Mouse (Mus musculus): ENCODE results near the gene Dars2. TPM values are rescaled to one million over a fixed set of nuclear protein-coding genes. Genes with fewer than 3 reads are reported as not detected.

The Dars2 gene
- polyA plus RNA-seq, 1 experiment from 2014 or later, result 48.7 TPM

GRCm38 (mm10) chr1:161016378-161016777 is 54.1 kb downstream of the Dars2 start:
- no peaks in the 10 kb centered on the region; the same call in none of the 2 replicates for H3K36me3 ChIP-seq (replicated peaks; ENCODE audit: control insufficient read depth, insufficient read depth, low read depth, low read length)
- no peak for ATAC-seq (replicated peaks; ENCODE audit: insufficient number of reproducible peaks, low FRiP score, low TSS enrichment, low read depth)
- WGBS, result 83% methylated on average over 2 of the region's 2 CpGs

GRCm38 (mm10) chr1:161010436-161010835 is 60.0 kb downstream of the Dars2 start:
- Histone ChIP-seq H3K9ac (replicated peaks; ENCODE audit: low read length) (no peak overlapping the region), H3K9me3 (replicated peaks; ENCODE audit: control insufficient read depth, low read length) (no peaks in the 10 kb centered on the region), H3K27ac (replicated peaks; ENCODE audit: low read depth, low read length) (no peak overlapping the region), H3K36me3 (replicated peaks; ENCODE audit: control insufficient read depth, insufficient read depth, low read depth, low read length) (no peaks in the 10 kb centered on the region; the same call in 1 of the 2 replicates), H3K27me3 (ENCODE audit: control insufficient read depth, insufficient read depth, low read length) (no peaks in the 10 kb centered on the region), H3K4me3 (ENCODE audit: low read depth, low read length) (no peak overlapping the region), H3K4me1 (ENCODE audit: control insufficient read depth, insufficient read depth, low read length) (no peaks in the 10 kb centered on the region), H3K4me2 (ENCODE audit: low read depth, low read length) (no peak overlapping the region)
- DNase-seq (ENCODE audit: low spot score) (no peak), ATAC-seq (replicated peaks; ENCODE audit: insufficient number of reproducible peaks, low FRiP score, low TSS enrichment, low read depth) (no peak)
- WGBS, result 92% methylated on average over 4 of the region's 4 CpGs

More at GRCm38 (mm10) chr1:161016378-161016777, 54.1 kb downstream of the Dars2 start:
- no peaks in the 10 kb centered on the region for H3K4me1 ChIP-seq (ENCODE audit: control insufficient read depth, insufficient read depth, low read length)
- H3K4me2 ChIP-seq (ENCODE audit: low read depth, low read length), result no peak overlapping the region
- H3K4me3 ChIP-seq (ENCODE audit: low read depth, low read length), result no peak overlapping the region
- H3K9ac ChIP-seq (replicated peaks; ENCODE audit: low read length), result no peak overlapping the region
- no peak for DNase-seq (ENCODE audit: low spot score)
- H3K27ac ChIP-seq (replicated peaks; ENCODE audit: low read depth, low read length), result no peak overlapping the region
- H3K27me3 ChIP-seq (ENCODE audit: control insufficient read depth, insufficient read depth, low read length), result no peaks in the 10 kb centered on the region
- no peaks in the 10 kb centered on the region for H3K9me3 ChIP-seq (replicated peaks; ENCODE audit: control insufficient read depth, low read length)

GRCm38 (mm10) chr1:161008038-161008437 is 62.4 kb downstream of the Dars2 start:
- no peaks in the 10 kb centered on the region for H3K4me1 ChIP-seq (ENCODE audit: control insufficient read depth, insufficient read depth, low read length)
- no peaks in the 10 kb centered on the region; the same call in 1 of the 2 replicates for H3K36me3 ChIP-seq (replicated peaks; ENCODE audit: control insufficient read depth, insufficient read depth, low read depth, low read length)
- no peak overlapping the region for H3K4me3 ChIP-seq (ENCODE audit: low read depth, low read length)
- H3K27ac ChIP-seq (replicated peaks; ENCODE audit: low read depth, low read length), result no peak overlapping the region
- ATAC-seq (replicated peaks; ENCODE audit: insufficient number of reproducible peaks, low FRiP score, low TSS enrichment, low read depth) (no peak), DNase-seq (ENCODE audit: low spot score) (no peak)
- 87% methylated on average over 2 of the region's 2 CpGs for WGBS
- no peak overlapping the region for H3K4me2 ChIP-seq (ENCODE audit: low read depth, low read length)
- no peak overlapping the region for H3K9ac ChIP-seq (replicated peaks; ENCODE audit: low read length)
- H3K9me3 ChIP-seq (replicated peaks; ENCODE audit: control insufficient read depth, low read length), result no peaks in the 10 kb centered on the region
- H3K27me3 ChIP-seq (ENCODE audit: control insufficient read depth, insufficient read depth, low read length), result no peaks in the 10 kb centered on the region

GRCm38 (mm10) chr1:161006471-161006870 is 64.0 kb downstream of the Dars2 start:
- DNase-seq (ENCODE audit: low spot score) (no peak), ATAC-seq (replicated peaks; ENCODE audit: insufficient number of reproducible peaks, low FRiP score, low TSS enrichment, low read depth) (no peak)
- no peaks in the 10 kb centered on the region for H3K4me1 ChIP-seq (ENCODE audit: control insufficient read depth, insufficient read depth, low read length)
- H3K4me2 ChIP-seq (ENCODE audit: low read depth, low read length), result no peak overlapping the region
- H3K4me3 ChIP-seq (ENCODE audit: low read depth, low read length), result no peak overlapping the region
- no peaks in the 10 kb centered on the region for H3K27me3 ChIP-seq (ENCODE audit: control insufficient read depth, insufficient read depth, low read length)
- no peaks in the 10 kb centered on the region; the same call in 1 of the 2 replicates for H3K36me3 ChIP-seq (replicated peaks; ENCODE audit: control insufficient read depth, insufficient read depth, low read depth, low read length)
- WGBS, result 85% methylated on average over 5 of the region's 5 CpGs
- no peaks in the 10 kb centered on the region for H3K9me3 ChIP-seq (replicated peaks; ENCODE audit: control insufficient read depth, low read length)
- H3K27ac ChIP-seq (replicated peaks; ENCODE audit: low read depth, low read length), result no peak overlapping the region
- H3K9ac ChIP-seq (replicated peaks; ENCODE audit: low read length), result no peak overlapping the region

- ATAC-seq (replicated peaks; ENCODE audit: insufficient number of reproducible peaks, low FRiP score, low TSS enrichment, low read depth), result no peak
- no peak for DNase-seq (ENCODE audit: low spot score)
- WGBS, result 62% methylated on average over 3 of the region's 3 CpGs
- Histone ChIP-seq H3K36me3 (replicated peaks; ENCODE audit: control insufficient read depth, insufficient read depth, low read depth, low read length) (no peaks in the 10 kb centered on the region; the same call in 1 of the 2 replicates), H3K9me3 (replicated peaks; ENCODE audit: control insufficient read depth, low read length) (no peaks in the 10 kb centered on the region), H3K4me2 (ENCODE audit: low read depth, low read length) (no peak overlapping the region), H3K27me3 (ENCODE audit: control insufficient read depth, insufficient read depth, low read length) (no peaks in the 10 kb centered on the region), H3K9ac (replicated peaks; ENCODE audit: low read length) (no peak overlapping the region), H3K4me3 (ENCODE audit: low read depth, low read length) (no peak overlapping the region), H3K4me1 (ENCODE audit: control insufficient read depth, insufficient read depth, low read length) (no peaks in the 10 kb centered on the region), H3K27ac (replicated peaks; ENCODE audit: low read depth, low read length) (no peak overlapping the region)
Observed at GRCm38 (mm10) chr1:161005526-161005925, 64.9 kb downstream of the Dars2 start.

GRCm38 (mm10) chr1:161004942-161005341 is 65.5 kb downstream of the Dars2 start:
- WGBS, result 64% methylated on average over 4 of the region's 4 CpGs
- no peak overlapping the region for H3K4me2 ChIP-seq (ENCODE audit: low read depth, low read length)
- DNase-seq (ENCODE audit: low spot score) (no peak), ATAC-seq (replicated peaks; ENCODE audit: insufficient number of reproducible peaks, low FRiP score, low TSS enrichment, low read depth) (no peak)
- H3K27me3 ChIP-seq (ENCODE audit: control insufficient read depth, insufficient read depth, low read length), result no peaks in the 10 kb centered on the region
- H3K27ac ChIP-seq (replicated peaks; ENCODE audit: low read depth, low read length), result no peak overlapping the region
- H3K36me3 ChIP-seq (replicated peaks; ENCODE audit: control insufficient read depth, insufficient read depth, low read depth, low read length), result no peaks in the 10 kb centered on the region; the same call in 1 of the 2 replicates
- no peaks in the 10 kb centered on the region for H3K9me3 ChIP-seq (replicated peaks; ENCODE audit: control insufficient read depth, low read length)
- no peak overlapping the region for H3K9ac ChIP-seq (replicated peaks; ENCODE audit: low read length)
- no peaks in the 10 kb centered on the region for H3K4me1 ChIP-seq (ENCODE audit: control insufficient read depth, insufficient read depth, low read length)
- no peak overlapping the region for H3K4me3 ChIP-seq (ENCODE audit: low read depth, low read length)

GRCm38 (mm10) chr1:160993851-160994250 is 76.6 kb downstream of the Dars2 start:
- H3K27me3 ChIP-seq (ENCODE audit: control insufficient read depth, insufficient read depth, low read length), result no peaks in the 10 kb centered on the region
- no peaks in the 10 kb centered on the region for H3K4me1 ChIP-seq (ENCODE audit: control insufficient read depth, insufficient read depth, low read length)
- H3K27ac ChIP-seq (replicated peaks; ENCODE audit: low read depth, low read length), result no peak overlapping the region
- H3K36me3 ChIP-seq (replicated peaks; ENCODE audit: control insufficient read depth, insufficient read depth, low read depth, low read length), result no peaks in the 10 kb centered on the region
- H3K9ac ChIP-seq (replicated peaks; ENCODE audit: low read length), result no peak overlapping the region
- DNase-seq (ENCODE audit: low spot score), result no peak
- H3K4me3 ChIP-seq (ENCODE audit: low read depth, low read length), result no peak overlapping the region
- no peaks in the 10 kb centered on the region for H3K9me3 ChIP-seq (replicated peaks; ENCODE audit: control insufficient read depth, low read length)
- H3K4me2 ChIP-seq (ENCODE audit: low read depth, low read length), result no peak overlapping the region
- 87% methylated on average over 6 of the region's 6 CpGs for WGBS
- ATAC-seq (replicated peaks; ENCODE audit: insufficient number of reproducible peaks, low FRiP score, low TSS enrichment, low read depth), result no peak

Measured in embryonic facial prominence, embryonic 11.5 days (tissue).